In genomic region chr4:154012132-154012882, GRCm38 (mm10) we compare ENCODE assay signal across 1 mouse cellular context.
TF ChIP-seq lines count a peak whose summit lies in the region.

No protein-coding gene starts in this region.

TF ChIP-seq in MEL, 35 proteins besides CTCF, POLR2A, EP300 and RAD21 (continued from another document):
- TF ChIP-seq HCFC1 (IDR thresholded peaks at IDR 0.05; ENCODE audit: low read depth, low read length) (0 out of 2 replicates have a peak, but pooled peaks have one; percentile 7), MXI1 (IDR thresholded peaks at IDR 0.05; ENCODE audit: low read depth, low read length) (no peak), CHD1 (IDR thresholded peaks at IDR 0.05; ENCODE audit: low read depth, low read length) (0 out of 2 replicates have a peak, but pooled peaks have one; percentile 47), JUND (IDR thresholded peaks at IDR 0.05; ENCODE audit: low read depth, low read length) (no peak), MYC (IDR thresholded peaks at IDR 0.05; ENCODE audit: low read depth, low read length) (0 out of 2 replicates have a peak, but pooled peaks have one; percentile 17), SIN3A (IDR thresholded peaks at IDR 0.05; ENCODE audit: low read length) (peak; percentile 64)
